Mouse (Mus musculus) cerebellum, adult 8-10 months (tissue): ENCODE results near the gene Hoxd9.

Experiments used
- DNase-seq: peaks from one replicate; pipeline ENCODE4 v3.0.0; 2022

Hoxd9 gene

GRCm38 (mm10) chr2:74699664-74700545, 2.4 kb downstream of the Hoxd9 start:
- no peak for DNase-seq

GRCm38 (mm10) chr2:74700546-74701112, 3.1 kb downstream of the Hoxd9 start:
- no peak for DNase-seq

DNA sequence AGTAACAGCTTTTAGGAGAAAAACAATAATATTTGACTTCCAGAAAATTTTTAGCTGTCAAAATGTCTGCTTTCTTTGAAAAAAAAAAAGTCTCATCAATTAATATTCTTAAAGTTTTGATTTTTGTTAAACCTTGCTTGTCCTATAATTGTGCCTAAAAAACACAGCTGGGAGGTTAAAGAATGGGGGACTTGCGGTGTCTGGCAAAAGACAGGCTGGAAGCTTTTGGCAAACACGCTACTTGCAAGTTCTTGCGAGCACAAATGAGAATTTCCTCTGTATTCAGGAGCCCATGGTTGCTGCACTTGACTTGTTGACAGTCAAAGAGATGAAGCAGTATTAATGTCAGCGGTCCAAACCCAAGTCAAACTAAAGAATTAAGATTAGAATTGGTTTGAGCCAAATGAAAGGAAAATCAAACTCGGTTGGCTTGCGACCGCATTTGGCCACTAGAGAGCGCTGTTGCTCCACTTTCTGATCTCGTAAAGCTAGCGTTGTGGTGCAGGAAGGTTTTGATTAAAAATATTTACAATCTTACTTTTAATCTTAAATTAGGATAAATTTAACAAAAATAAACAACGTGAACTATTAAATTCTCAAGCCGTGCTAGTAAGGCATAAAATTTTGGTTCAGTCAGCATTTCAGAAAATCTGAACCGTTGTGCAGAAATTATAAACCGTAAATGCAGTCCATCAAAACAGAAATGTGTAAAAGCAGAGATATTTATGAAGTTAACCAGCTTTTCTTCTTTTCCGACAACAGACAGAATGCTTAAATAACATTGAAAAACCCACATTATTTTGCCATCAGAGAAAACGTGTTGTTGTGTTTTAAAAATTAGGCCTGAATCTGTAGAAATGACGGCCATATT, 4.7 kb downstream of the Hoxd9 start:
- peak; percentile 56 for DNase-seq

GRCm38 (mm10) chr2:74702820-74703219, 5.3 kb downstream of the Hoxd9 start:
- DNase-seq = no peak

DNA sequence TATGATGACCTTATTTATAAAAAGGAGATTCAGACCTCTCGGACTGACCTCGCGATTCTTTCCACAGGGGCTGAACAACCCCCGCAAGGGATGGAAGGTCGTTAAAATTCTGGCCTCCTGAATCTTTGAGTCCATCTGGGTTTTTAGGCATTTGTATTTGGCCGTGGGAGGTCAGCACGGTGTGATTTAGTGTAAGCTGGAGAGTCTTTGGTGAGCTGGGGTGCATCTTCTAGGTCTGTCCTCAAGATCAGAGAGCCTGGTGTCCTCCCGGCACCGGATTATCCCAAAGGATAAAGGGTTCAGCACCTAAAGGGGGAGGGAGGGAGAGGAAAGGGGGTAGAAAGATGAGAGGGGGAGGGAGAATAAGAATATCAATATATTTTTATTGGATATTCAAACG, 5.8 kb downstream of the Hoxd9 start:
- no peak for DNase-seq

GRCm38 (mm10) chr2:74703720-74704392, 6.3 kb downstream of the Hoxd9 start:
- DNase-seq = no peak

GRCm38 (mm10) chr2:74704393-74704998, 7.0 kb downstream of the Hoxd9 start, which contains the start of gene Hoxd8:
TSS of gene Hoxd8 (plus strand) at chr2:74704615.
- DNase-seq = no peak

DNA sequence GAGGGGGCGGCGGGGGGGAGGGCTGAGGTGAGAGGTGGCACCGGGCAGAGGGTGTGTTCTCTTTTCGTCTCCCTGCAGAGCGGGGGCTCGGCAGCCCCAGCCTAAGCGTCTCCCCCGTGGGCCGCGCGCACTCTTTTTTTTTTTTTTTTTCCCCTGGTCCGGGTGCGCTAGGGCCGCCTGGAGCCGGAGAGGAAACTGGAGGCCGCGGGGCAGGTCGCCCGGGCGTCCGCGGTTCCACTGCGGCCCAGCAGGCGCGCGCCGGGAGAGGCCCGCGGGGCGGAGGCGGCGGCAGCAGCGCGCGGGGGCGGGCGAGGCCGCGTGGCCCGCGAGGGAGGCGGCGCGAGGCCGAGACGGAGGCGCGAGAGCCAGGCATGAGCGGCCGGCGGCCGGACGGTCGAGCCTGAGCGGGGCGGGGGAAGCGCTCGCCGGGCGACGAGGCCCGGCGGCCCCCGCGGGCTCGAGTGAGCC, 7.5 kb downstream of the Hoxd9 start:
- DNase-seq = no peak

DNA sequence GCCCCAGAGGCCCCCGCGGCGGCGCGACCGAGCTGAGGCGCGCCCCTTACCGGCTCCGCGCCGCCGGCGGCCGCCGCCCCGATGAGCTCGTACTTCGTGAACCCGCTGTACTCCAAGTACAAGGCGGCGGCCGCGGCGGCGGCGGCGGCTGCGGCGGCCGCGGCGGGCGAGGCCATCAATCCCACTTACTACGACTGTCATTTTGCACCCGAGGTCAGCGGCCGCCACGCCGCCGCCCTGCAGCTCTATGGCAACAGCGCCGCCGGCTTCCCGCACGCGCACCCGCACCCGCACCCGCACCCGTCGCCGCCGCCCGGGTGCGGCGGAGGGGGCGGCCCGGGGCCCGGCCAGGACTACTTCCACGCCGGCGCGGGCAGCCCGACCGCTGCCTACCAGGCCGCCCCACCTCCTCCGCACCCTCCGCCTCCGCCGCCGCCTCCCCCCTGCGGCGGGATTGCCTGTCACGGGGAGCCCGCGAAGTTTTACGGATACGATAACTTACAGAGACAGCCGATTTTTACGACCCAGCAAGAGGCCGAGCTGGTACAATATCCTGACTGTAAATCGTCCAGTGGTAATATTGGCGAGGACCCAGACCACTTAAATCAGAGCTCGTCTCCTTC, 8.1 kb downstream of the Hoxd9 start:
- DNase-seq = no peak

GRCm38 (mm10) chr2:74706393-74706960, 8.9 kb downstream of the Hoxd9 start:
- no peak for DNase-seq

DNA sequence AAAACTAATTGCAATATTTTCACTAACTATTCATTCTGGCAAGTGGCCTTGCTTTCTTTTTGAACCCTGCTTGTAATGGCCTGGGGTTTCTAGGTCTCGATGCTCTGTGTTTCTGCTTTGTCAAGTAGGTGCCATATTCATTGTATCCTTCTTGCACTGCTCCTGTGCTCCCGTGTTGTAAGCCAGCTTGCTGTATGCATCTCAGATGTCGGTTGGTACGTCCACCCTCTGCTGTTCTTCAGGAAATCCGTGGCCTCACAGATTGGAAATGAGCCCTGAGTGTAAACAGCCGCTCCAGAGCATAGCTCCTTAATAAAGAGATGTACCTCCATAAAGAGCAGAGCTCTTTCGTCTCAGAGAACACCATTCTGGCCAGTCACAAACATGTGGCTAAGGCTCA, 10.1 kb downstream of the Hoxd9 start:
- DNase-seq = no peak

- no peak for DNase-seq
Observed at GRCm38 (mm10) chr2:74708676-74709075, 11.1 kb downstream of the Hoxd9 start.

- DNase-seq = no peak
Observed at GRCm38 (mm10) chr2:74709465-74710419, 12.2 kb downstream of the Hoxd9 start.

DNA sequence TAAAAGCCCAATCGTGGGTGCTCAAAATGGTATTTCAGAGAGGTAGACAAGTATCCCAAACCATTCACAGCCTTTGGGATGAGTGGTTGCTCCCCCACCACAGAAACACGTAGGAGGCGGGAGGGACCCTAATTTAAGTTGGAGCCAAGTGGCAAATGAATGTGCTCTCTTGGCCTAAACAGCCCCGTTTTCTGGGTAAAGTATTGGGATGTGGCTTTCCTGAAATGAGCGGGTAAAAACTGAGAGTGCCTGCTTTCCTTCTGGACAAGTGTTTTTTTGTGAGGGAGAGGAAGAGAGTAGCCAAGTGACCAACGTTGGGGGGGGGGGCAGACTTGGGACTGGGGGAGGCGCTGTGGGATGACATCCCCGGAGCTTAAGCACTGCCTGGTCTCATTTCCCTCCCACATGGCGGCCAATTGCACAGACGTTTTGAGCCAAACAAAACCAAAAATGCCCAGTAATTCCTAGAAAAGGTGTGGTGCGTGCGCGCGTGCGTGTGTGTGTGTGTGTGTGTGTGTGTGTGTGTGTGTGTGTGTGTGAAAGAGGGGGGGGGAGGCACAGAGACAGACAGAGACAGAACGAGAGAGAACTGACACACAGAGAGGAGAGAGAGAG, 13.5 kb downstream of the Hoxd9 start:
- no peak for DNase-seq

DNA sequence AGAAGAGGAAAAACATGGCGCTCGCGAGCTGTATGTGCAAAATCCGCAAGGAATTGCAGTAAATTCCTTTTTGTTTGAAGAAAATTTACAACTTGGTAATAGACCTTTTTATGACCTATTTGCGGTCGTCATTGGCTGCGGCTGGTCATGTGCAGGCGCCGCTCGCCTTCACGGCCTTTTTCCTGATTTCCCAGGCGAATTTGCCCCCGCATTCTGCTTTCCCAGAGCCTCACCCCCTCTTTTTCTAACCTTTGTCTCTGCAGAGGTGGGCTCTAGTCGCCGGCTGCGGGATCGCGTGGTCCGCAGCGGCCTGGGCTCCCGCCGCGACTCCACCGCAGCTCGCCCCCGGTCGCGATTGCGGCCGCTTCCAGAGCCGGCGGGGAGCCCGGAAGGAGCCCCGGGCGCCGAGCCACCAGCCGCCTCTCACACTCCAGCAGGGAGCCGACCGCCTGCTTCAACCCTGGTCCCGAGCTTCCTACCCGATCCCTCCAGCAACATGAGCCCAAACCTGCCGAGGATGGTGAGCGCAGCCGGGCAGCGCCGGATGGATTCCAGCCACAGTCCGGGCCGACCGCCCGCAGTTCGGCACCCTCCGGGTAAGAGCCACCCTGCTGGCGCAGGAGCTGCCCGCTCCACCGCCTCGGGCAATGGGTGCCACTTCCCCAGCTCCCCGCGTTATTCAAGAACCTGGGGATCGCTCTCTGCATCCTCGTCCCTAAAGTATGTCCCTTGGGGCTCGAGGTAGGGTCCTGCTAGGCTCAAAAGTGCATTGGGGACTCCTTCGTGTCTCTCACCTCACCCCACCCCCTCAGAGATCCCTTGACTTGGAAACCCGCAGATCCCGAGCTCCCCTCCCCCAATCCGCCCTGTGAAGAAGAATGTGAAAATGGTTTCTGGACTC, 14.4 kb downstream of the Hoxd9 start, which contains the start of the genes Hoxd3 and Hoxd4:
Gene Hoxd3, plus strand, starts transcription at position 207 of the 901 bp plus-strand sequence.
Gene Hoxd4, plus strand, starts transcription at position 209 of the 901 bp plus-strand sequence.
- no peak for DNase-seq

DNA sequence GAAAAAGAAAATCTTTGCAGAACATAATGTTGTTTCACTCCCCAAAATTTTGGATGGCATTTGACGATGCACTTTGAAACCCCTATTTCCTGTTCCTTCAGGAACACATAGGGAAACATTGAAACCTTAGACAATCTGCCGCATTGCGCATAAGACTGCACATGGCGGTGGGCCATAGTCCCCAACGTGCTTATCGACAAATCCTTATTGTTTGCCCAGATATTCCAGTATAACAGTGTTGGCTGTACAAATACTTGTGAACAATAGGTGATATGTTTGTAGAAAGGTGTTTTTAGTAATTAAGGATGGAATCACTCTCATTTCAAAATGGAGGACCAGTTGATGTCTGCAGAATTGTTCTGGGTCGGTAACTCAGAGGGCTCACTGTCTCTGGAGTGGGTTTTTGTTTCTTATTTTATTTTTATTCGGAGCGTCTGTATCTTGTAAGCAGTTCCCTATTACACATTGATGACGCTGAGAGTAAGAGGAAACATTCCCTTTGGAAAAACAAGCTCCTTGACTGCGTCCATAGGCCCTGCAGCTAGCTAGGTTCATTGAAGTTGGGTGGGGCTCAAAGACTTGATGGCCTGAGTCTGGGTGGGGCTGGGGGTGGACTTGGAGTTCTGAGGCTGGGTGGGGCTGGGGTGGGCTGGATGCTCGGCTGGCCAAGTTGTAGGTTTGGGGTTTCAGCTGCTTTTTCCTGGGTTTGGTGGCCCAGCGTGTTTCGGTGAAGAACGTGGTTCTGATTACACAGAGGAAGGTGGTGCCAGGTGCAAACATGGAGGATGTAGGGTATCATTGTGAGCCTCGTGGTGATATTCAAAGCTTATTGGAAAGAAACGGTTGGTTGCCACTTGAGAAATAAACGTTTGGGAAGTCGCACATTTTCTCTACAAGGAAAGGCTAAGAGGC, 16.0 kb downstream of the Hoxd9 start:
- no peak for DNase-seq

DNA sequence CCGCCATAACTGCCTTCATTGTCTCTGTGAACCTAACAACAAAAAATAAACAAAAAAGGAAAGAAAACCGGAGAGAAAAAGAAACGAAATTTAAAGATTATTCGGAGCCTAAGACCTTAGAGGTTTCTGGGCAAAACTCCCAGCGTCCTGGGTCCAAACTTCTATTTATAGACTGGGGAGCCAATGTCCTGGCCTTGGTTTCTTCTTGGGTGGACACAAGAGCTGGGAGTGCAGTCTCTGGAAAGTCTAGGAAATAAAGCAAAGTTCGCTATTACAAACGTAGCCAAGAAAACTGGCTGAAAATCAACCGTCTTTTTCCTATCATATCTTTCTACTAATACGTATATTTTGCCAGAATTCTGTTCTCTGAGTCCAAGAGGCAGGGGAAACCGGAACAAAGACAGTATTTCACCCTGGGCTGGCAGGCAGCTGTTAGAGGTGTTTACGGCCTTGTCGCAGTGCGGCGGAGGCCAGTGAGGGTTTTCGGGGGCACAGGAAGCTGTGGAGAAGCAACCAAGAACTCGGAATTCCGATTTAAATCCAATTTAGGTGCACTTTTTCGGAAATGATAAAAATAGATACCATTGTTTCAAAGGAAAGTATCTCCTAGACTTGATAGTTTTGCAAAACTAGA, 16.7 kb downstream of the Hoxd9 start:
- no peak for DNase-seq
